Mouse (Mus musculus): Measurements from ENCODE around the gene Otop3. TPM values are rescaled to one million over a fixed set of nuclear protein-coding genes. Genes with fewer than 3 reads are reported as not detected.

Otop3 gene
- polyA plus RNA-seq, 1 experiment from 2014 or later: not detected

DNA sequence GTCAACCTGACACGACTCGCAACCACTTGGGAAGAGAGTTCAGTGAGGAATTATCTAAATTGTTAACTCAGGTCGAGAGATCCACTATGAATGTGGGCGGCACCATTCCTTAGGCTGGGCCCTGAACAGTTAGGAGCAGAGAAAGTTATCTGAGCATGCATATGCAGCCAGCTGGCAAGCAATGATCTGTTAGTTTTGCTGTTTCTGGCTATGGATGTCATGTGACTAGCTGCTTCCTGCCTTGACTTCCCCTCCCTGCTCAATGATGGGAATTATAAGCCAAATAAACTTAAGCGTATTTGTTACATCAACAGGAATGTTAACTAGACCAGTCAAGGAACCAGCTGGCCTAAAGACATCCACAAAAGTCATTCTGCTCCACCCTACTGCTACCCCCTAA lies 18.8 kb downstream of the Otop3 start:
- 0 out of 2 replicates have a peak, but pooled peaks cover 7% of the 10 kb centered on the region for H3K36me3 ChIP-seq (replicated peaks)
- DNase-seq (ENCODE audit: low spot score): no peak
- peaks cover 84% of the 10 kb centered on the region for H3K27me3 ChIP-seq (replicated peaks; ENCODE audit: low read depth, poor library complexity, severe bottlenecking)
- H3K4me3 ChIP-seq: no peak overlapping the region
- no peaks in the 10 kb centered on the region for H3K9me3 ChIP-seq
- WGBS: 91% methylated on average over 5 of the region's 5 CpGs
- no peak overlapping the region for H3K27ac ChIP-seq (replicated peaks)
- H3K4me1 ChIP-seq: peaks cover 7% of the 10 kb centered on the region

DNA sequence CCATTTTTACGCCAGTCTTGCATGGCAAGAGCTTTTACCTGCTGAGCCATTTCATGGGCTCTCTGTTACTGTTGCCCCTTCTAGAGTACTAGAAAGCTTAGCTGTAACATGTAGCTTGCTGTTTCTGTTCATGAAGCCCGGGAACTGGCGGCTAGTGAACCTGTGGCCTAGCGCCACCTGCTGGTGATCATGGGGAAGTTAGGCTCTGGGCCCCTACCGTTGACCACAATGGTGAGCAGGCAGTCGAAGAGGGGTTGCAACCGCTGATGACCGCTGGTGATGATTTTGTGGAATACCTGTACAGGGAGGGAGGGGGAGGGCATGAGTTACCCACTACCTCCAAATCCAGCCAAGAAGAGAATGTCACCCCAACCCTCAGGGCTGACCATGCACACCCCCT lies 19.7 kb downstream of the Otop3 start:
- no peak overlapping the region for H3K27ac ChIP-seq (replicated peaks)
- WGBS: 8% methylated on average over 8 of the region's 8 CpGs
- H3K9me3 ChIP-seq: no peaks in the 10 kb centered on the region
- 0 out of 2 replicates have a peak, but pooled peaks cover 7% of the 10 kb centered on the region for H3K36me3 ChIP-seq (replicated peaks)
- H3K4me3 ChIP-seq: 0 out of 2 replicates have a peak overlapping the region, but pooled peaks have one; percentile 13
- peaks cover 76% of the 10 kb centered on the region for H3K27me3 ChIP-seq (replicated peaks; ENCODE audit: low read depth, poor library complexity, severe bottlenecking)
- peak; percentile 87 for DNase-seq (ENCODE audit: low spot score)
- H3K4me1 ChIP-seq: peaks cover 9% of the 10 kb centered on the region

DNA sequence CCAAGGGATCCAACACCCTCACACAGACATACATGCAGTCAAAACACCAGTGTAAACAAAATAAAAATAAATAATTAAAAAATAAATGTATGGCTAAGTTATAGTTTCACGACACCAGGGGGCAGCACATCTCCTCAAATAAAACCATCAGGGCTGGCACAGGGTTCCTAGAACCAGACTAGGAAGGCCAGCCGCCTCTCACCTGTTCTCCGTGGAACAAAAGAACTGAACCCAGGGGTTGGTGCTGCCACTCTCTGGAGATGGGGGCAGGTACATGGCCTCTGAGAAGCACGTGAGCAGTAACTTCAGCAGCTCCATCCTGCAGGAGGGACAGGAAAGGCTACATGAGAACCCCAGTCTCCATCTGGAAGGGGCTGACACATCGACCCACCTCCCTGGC lies 23.9 kb downstream of the Otop3 start:
- Histone ChIP-seq H3K4me3 (no peak overlapping the region), H3K9me3 (no peaks in the 10 kb centered on the region), H3K36me3 (replicated peaks) (no peaks in the 10 kb centered on the region), H3K4me1 (peaks cover 21% of the 10 kb centered on the region), H3K27me3 (replicated peaks; ENCODE audit: low read depth, poor library complexity, severe bottlenecking) (peaks cover 39% of the 10 kb centered on the region), H3K27ac (replicated peaks) (peak overlapping the region; percentile 74)
- 19% methylated on average over 5 of the region's 5 CpGs for WGBS
- DNase-seq (ENCODE audit: low spot score): peak; percentile 75

DNA sequence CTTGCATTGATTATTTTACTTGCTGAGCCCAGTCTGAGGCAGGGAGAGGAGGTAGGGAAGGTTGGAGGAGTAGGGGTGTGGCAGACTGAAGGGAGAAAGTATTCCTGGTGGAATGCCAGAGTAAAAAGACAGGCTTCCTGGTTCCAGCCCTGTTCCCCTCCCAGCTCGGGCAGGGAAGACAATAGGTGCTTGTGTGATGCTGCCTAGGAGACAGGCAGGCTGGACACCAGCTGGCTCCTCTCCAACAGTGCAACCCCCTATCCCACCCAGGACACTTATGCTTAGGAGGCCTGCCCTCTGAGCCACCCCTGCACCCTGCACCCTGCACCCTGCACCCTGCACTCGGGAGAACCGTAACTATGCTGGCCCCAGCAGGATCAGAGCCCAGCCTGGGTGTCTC lies 24.8 kb downstream of the Otop3 start:
- 0 out of 2 replicates have a peak overlapping the region, but pooled peaks have one; percentile 11 for H3K4me3 ChIP-seq
- H3K4me1 ChIP-seq: peaks cover 25% of the 10 kb centered on the region
- peaks cover 43% of the 10 kb centered on the region for H3K27me3 ChIP-seq (replicated peaks; ENCODE audit: low read depth, poor library complexity, severe bottlenecking)
- H3K27ac ChIP-seq (replicated peaks): peak overlapping the region; percentile 74
- H3K36me3 ChIP-seq (replicated peaks): no peaks in the 10 kb centered on the region
- no peak for DNase-seq (ENCODE audit: low spot score)
- 46% methylated on average over 3 of the region's 3 CpGs for WGBS
- no peaks in the 10 kb centered on the region for H3K9me3 ChIP-seq

DNA sequence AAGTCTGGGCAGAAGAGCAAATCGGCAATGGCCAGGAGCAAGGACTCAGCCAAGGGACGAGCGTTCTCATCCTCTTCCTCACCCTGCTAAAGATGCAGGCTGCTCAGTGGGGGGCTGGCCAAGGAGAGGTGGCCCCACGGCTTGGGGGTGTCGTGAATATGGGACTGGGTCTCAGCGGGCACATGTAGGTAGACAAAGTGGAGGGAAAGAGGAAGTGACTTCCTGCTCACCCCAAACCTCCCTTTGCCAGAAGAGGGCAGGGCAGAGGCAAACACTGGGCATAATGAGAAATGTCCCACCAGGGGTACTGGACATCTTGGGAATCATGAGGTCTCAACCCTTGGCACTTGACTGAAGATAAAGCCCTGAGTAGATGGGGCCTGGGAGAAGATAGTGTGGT lies 25.2 kb downstream of the Otop3 start:
- no peaks in the 10 kb centered on the region for H3K9me3 ChIP-seq
- WGBS: 57% methylated on average over 6 of the region's 6 CpGs

DNA sequence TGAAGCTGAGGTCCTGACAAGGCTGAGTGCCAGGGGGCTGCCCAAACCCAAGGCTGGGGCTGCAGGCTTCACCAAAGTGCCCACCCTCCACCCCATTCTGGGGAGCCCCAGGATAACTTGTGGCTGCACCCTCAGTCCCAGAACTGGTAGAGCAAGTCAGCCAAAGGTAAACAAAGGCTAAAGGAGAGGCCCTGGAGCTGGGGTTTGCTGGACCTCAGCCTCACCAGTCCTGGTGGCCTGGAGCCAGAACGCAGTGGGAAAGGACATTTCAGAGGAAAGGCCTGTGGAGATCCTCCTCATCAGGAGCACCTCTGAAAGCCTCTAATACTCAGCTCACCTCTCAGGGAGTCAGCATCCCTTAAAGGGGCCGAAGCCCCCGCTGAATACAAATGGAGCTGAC lies 29.6 kb downstream of the Otop3 start:
- no peaks in the 10 kb centered on the region for H3K36me3 ChIP-seq (replicated peaks)
- no peak for DNase-seq (ENCODE audit: low spot score)
- H3K4me3 ChIP-seq: no peak overlapping the region
- peaks cover 43% of the 10 kb centered on the region for H3K4me1 ChIP-seq
- H3K27ac ChIP-seq (replicated peaks): no peak overlapping the region
- 87% methylated on average over 3 of the region's 3 CpGs for WGBS
- peaks cover 56% of the 10 kb centered on the region for H3K27me3 ChIP-seq (replicated peaks; ENCODE audit: low read depth, poor library complexity, severe bottlenecking)
- no peaks in the 10 kb centered on the region for H3K9me3 ChIP-seq

More for the DNA sequence above, 25.2 kb downstream of the Otop3 start:
- peak overlapping the region; percentile 74 for H3K27ac ChIP-seq (replicated peaks)
- no peaks in the 10 kb centered on the region for H3K36me3 ChIP-seq (replicated peaks)
- no peak overlapping the region for H3K4me3 ChIP-seq
- DNase-seq (ENCODE audit: low spot score): no peak
- peaks cover 43% of the 10 kb centered on the region for H3K27me3 ChIP-seq (replicated peaks; ENCODE audit: low read depth, poor library complexity, severe bottlenecking)
- H3K4me1 ChIP-seq: peaks cover 25% of the 10 kb centered on the region

DNA sequence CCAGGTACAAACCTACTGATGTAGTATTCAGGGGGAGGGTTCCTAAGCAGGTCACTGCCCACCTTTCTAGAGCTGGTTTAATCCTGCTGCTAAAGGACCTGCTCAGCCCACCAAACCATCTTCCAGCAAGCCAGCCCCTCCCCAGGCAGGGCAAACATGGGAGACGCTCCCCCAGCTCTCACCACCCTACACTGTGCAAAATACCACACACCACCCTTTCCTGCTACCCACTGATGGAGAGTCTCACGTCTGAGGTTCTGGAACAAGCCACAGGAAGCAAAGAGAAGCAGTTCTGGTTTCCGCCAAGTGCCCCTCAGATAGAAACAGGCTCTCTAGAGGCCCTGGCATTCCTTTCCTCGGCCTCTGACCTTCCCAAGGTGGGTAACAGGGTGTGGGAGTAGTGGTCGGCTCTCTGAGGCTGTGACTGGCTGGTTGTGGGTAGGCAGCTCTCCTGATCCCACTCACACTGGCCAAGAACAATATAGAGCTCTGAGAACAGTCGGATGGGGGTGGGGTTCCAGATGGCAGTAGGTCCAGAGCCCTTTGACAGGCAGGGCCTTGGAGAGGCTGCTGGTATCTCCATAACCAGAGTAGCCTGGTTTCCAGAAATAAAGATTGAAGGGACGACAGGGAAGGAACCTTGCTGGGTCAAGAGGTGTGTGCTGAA lies 31.6 kb downstream of the Otop3 start:
- no peak for DNase-seq (ENCODE audit: low spot score)
- Histone ChIP-seq H3K9me3 (no peaks in the 10 kb centered on the region), H3K27me3 (replicated peaks; ENCODE audit: low read depth, poor library complexity, severe bottlenecking) (peaks cover 77% of the 10 kb centered on the region), H3K4me1 (peaks cover 30% of the 10 kb centered on the region), H3K27ac (replicated peaks) (no peak overlapping the region), H3K4me3 (peak overlapping the region; percentile 66), H3K36me3 (replicated peaks) (no peaks in the 10 kb centered on the region)
- 42% methylated on average over 7 of the region's 7 CpGs for WGBS

DNA sequence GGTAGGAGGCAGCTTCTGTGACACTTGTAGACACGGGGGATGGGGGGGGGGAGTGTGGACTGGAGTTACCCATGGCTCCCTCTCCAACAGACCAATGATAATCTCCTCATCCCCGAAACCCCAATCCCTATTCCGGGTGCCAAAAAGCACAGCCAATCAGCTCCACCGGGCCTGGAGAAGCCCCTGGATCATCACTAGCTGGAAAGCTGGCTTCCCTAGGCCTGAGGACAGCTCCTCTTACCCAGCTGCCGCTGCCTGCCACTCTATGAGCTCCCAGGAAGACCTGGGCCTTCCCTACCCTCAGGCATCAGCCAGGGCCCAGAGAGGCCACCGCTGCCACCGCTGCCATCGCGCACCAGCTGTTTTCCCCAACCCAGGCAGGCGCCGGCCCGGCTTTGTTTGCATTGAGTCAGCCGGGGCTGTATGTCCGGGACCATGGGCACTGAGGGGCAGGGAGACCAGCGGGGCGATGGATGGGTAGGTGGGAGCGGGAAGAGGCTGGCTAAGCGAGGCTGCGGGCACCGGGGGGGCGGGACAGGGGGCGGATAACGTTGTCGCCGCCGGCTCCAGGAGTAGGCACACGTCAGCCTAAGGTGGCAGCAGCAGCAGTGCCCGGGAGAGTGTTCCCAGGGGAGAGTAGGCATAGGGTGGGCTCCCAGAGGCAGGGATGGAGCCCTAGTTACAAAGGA lies 32.3 kb downstream of the Otop3 start:
- Histone ChIP-seq H3K4me3 (peak overlapping the region; percentile 66), H3K4me1 (peaks cover 30% of the 10 kb centered on the region), H3K36me3 (replicated peaks) (no peaks in the 10 kb centered on the region), H3K27me3 (replicated peaks; ENCODE audit: low read depth, poor library complexity, severe bottlenecking) (peaks cover 83% of the 10 kb centered on the region), H3K9me3 (no peaks in the 10 kb centered on the region), H3K27ac (replicated peaks) (peak overlapping the region; percentile 72)
- peak; percentile 37 for DNase-seq (ENCODE audit: low spot score)
- WGBS: 2% methylated on average over 28 of the region's 28 CpGs

DNA sequence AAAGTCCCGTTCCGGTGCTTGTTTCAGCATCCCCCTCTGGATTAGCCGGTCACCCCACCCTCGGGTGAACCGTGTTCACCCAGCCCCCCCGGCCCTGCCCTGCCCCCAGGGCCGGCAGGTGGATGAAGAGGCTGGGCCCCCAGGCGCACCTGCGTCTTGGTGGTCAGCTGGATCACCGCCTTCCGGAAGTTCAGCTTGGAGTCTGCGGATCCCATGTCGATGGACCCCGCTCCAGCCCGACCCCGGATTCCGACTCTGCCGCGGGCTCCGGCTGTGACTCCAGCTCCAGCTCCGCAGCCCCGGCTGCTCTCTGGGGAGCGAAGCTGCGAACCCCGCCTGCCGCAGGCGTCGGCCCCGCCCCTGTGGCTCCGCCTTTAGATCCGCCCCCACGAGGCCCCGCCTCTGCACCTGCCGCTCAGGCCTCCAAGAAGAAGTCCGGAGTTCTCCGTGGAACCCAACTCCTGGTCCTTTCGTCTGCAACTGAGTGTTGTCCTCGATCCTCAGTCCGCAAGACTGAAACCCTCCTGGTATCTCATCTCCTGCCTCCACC lies 32.9 kb downstream of the Otop3 start, which contains the start of gene Hid1:
TSS of gene Hid1 (minus strand) at position 362 of the 550 bp plus-strand sequence.
- Histone ChIP-seq H3K27me3 (replicated peaks; ENCODE audit: low read depth, poor library complexity, severe bottlenecking) (peaks cover 90% of the 10 kb centered on the region), H3K9me3 (no peaks in the 10 kb centered on the region), H3K4me3 (peak within 1 kb of the TSS; percentile 66), H3K4me1 (peaks cover 30% of the 10 kb centered on the region), H3K27ac (replicated peaks) (peak within 1 kb of the TSS; percentile 72), H3K36me3 (replicated peaks) (no peaks in the 10 kb centered on the region)
- peak; percentile 80 for DNase-seq (ENCODE audit: low spot score)
- under 1% methylated on average over 39 of the region's 39 CpGs for WGBS

DNA sequence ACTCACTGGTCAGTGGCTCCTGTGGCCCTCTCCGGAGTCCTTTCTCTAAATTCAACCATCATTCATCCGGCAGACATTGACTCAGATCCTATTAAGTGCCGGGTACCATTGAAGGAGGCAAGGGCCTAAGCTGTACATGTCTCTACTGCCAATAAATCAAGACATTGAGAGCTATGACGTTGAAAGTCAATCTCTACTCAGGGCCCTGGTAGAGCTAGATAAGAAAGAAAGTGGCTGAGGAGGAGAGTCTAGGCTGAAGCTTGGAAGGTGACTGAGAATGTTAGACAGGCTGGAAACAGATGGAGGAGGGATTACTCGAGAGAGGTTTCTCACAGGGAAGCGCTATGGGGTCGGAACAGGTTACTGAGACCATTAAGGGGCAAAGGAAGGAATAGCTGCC lies 35.8 kb downstream of the Otop3 start:
- Histone ChIP-seq H3K4me3 (no peak overlapping the region), H3K36me3 (replicated peaks) (no peaks in the 10 kb centered on the region), H3K27ac (replicated peaks) (no peak overlapping the region), H3K27me3 (replicated peaks; ENCODE audit: low read depth, poor library complexity, severe bottlenecking) (peaks cover 100% of the 10 kb centered on the region), H3K4me1 (peaks cover 33% of the 10 kb centered on the region), H3K9me3 (no peaks in the 10 kb centered on the region)
- DNase-seq (ENCODE audit: low spot score): no peak
- WGBS: 60% methylated on average over 7 of the region's 7 CpGs

DNA sequence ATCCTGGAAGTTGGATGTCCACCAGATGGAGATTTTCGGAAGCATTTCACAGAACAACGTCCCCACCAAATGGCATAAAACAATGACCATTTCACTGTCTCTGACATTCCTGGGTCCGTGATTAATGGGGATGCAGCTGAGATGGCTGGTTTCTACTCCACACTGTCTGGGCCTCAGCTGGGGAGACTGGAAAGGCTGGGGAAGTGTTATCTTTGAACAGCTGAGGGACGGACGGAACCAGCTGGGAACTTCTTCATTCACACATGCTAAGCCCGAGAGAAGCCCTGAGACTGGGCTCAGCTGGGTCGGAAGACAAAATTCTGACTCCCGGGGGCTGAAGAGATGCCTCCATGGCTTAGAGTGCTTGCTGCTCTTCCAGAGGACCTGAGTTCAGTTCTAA lies 36.8 kb downstream of the Otop3 start:
- Histone ChIP-seq H3K27ac (replicated peaks) (no peak overlapping the region), H3K27me3 (replicated peaks; ENCODE audit: low read depth, poor library complexity, severe bottlenecking) (peaks cover 100% of the 10 kb centered on the region), H3K4me1 (peaks cover 26% of the 10 kb centered on the region), H3K9me3 (no peaks in the 10 kb centered on the region), H3K4me3 (no peak overlapping the region), H3K36me3 (replicated peaks) (no peaks in the 10 kb centered on the region)
- DNase-seq (ENCODE audit: low spot score): no peak
- WGBS: 69% methylated on average over 8 of the region's 8 CpGs

DNA sequence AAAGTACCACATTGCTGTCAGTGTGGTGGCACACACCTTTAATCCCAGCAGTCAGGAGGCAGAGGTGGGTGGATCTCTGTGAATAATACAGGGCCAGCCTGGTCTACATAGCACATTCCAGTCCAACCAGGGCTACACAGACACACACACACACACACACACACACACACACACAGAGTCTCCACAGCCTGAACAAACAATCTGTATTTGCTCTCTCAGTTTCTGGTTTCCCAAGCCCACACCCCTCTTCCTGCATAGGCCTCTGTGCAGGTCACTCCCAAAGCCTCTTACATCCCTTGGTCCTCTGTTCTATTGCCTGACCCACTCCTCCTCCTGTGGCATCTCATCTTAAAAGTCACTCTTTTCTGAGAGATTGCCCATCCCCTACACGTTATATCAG lies 37.5 kb downstream of the Otop3 start:
- no peaks in the 10 kb centered on the region for H3K36me3 ChIP-seq (replicated peaks)
- 60% methylated on average over 1 of the region's 1 CpGs for WGBS
- H3K27me3 ChIP-seq (replicated peaks; ENCODE audit: low read depth, poor library complexity, severe bottlenecking): peaks cover 100% of the 10 kb centered on the region

DNA sequence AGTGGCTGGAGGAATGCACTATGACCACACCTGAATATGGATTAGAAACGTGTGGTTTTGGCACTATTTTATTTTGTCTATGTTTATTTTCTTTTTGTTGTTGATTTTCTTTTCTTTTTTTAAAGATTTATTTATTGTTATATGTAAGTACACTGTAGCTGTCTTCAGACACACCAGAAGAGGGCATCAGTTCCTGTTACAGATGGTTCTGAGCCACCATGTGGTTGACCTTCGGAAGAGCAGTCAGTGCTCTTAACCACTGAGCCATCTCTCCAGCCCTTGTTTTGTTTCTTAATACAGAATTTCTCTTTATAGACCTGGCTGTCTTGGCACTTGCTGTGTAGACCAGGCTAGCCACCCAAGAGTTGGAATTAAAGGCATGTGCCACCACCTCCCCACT lies 38.2 kb downstream of the Otop3 start:
- peaks cover 96% of the 10 kb centered on the region for H3K27me3 ChIP-seq (replicated peaks; ENCODE audit: low read depth, poor library complexity, severe bottlenecking)
- 51% methylated on average over 2 of the region's 2 CpGs for WGBS
- no peaks in the 10 kb centered on the region for H3K9me3 ChIP-seq

More for the DNA sequence above, 37.5 kb downstream of the Otop3 start:
- Histone ChIP-seq H3K27ac (replicated peaks) (no peak overlapping the region), H3K9me3 (no peaks in the 10 kb centered on the region), H3K4me1 (peaks cover 19% of the 10 kb centered on the region), H3K4me3 (no peak overlapping the region)
- DNase-seq (ENCODE audit: low spot score): no peak

More for the DNA sequence above, 38.2 kb downstream of the Otop3 start:
- Histone ChIP-seq H3K36me3 (replicated peaks) (no peaks in the 10 kb centered on the region), H3K27ac (replicated peaks) (no peak overlapping the region), H3K4me3 (no peak overlapping the region), H3K4me1 (peaks cover 12% of the 10 kb centered on the region)
- DNase-seq (ENCODE audit: low spot score): no peak
